Mouse (Mus musculus): ENCODE results near the gene Traf1. TPM values are rescaled to one million over a fixed set of nuclear protein-coding genes. Genes with fewer than 3 reads are reported as not detected.
A peak's percentile ranks its signal among the peaks of the same experiment; 100 is the strongest.

The Traf1 gene
- total RNA-seq, 2 experiments from 2014 or later: 0.94 to 5.5 TPM

DNA sequence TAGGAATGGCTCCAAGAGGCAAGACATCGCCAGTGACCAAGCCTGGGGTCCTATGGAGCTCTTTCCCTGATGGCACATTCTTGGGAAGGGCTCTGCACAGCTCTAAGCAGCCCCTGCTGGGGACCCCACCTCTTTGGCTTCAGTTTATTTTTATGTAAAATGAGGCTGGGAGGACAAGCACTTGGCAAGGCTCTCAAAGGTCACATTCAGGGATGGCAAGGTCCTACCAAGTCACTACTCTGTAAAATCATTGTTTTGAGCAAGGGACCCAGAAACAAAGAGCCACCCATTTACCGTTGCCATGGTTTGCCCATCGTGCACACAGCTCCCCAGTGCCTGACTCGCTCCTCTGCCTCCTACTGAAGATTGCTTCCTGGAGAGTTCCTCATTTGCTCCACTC is 15.5 kb downstream of the Traf1 start:
- ATAC-seq (replicated peaks; ENCODE audit: low FRiP score, low TSS enrichment, poor library complexity, severe bottlenecking): no peak

DNA sequence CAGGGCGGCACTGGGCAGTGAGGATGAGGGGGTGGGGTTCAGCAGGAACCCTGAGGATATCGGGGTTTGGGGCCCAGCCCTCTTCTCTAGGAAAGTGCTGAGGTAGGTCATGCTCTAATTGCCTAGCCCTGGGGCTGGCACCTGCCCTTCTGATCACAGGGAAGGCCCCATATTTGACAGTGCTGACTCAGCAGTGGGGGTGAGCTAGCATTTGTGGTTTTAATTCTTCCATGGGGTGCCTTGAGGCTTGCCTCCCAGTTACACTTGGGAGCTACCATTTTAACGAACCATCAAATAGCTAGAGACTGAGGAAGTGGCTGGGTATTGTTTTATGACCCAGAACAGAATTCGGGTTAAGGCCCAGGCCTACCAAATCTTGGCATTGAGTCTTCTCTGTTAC is 16.0 kb downstream of the Traf1 start:
- ATAC-seq (replicated peaks; ENCODE audit: low FRiP score, low TSS enrichment, poor library complexity, severe bottlenecking): no peak

DNA sequence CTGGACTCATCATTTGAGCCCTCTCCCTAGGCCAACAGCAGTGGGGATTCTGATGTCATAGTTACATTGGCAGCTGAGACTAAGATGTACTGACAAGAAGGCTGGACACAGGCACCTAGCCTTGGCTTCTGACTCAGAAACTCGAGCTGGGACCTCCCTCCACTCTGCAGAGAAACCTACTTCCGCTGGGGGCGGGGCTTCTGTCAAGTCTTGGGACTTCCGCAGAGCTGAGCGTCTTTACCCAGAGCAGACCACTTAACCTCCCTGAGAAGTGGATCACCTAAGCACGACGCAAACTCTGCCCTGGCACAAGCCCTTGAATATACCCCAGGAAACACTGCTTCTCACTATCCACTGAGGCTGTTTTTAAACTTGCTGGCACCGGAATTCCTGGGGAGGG is 16.8 kb downstream of the Traf1 start:
- ATAC-seq (replicated peaks; ENCODE audit: low FRiP score, low TSS enrichment, poor library complexity, severe bottlenecking): peak; percentile 42

DNA sequence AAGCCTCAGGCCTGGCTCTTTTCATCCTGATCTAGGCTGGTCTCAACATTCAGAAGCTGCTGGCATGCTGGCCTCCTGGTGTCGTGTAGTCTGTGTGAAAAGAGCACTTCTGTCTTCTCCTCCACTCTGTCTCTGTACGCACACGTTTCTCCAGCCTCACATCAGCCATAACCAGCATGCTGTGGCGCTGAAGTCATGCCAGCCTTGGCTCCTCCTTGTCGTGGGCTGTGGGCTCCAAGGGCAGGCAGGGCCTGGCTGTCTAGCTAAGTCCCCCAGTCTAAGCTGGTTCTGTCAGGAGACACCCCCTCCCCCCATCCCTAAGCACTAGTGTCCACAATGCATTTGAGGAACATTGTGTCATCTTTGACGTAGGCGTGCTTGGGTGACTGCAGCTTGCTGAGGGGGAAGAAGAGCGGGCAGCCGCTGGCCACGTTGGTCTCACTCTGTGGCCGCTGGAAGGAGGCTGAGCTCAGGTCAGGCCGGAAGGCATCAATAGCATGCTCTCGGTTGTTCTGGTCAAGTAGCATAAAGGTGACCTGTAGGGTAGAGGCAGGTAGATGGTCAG is 17.9 kb downstream of the Traf1 start:
- ATAC-seq (replicated peaks; ENCODE audit: low FRiP score, low TSS enrichment, poor library complexity, severe bottlenecking): no peak

DNA sequence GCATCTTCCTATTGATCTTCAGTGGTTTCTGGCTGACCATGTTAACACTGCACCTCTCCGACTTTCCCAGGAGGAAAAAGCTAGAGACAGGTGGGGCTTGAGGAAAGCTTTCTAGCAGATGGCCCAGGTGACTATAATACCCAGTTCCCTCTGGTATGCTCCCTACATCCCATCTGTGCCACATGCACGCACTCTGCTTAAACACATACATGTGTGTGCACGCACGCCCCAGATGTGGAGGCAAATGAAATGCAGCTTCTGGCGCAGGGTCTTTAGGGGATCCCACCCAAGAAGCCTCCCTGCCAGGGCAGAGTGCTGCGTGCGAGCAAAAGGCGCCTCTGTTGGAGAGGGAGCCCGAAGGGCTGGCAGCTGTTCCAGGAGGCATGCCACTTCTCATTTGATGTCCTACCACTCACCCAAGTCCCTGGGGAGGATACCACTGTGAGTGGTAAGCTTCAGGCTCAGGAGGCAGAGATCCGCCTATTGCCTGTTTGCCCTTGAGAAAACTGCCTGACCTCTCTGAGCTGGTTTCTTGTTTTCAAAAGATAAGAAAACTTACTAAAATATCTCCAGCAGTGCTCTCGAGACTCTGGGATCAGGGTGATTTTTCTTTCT is 20.4 kb downstream of the Traf1 start:
- ATAC-seq (replicated peaks; ENCODE audit: low FRiP score, low TSS enrichment, poor library complexity, severe bottlenecking): no peak

DNA sequence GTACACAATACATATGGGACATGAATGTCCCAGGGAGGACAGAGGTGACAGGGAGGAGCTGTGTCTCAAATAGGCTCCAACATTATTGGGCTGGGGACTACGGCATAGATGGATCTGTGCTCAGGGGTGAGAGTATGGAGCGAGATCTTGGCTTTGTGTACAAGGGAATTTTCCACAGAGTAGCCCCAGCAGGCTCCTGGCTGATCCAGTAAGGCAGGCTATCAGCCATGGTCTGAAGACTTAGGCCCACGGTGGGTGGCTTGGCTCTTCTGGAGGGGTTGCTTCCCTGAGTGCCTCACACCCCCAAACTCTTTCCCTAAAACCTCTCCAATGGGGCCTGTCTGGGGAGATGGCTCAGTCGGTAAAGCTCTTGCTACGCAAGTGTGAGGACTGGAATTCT is 21.3 kb downstream of the Traf1 start:
- no peak for ATAC-seq (replicated peaks; ENCODE audit: low FRiP score, low TSS enrichment, poor library complexity, severe bottlenecking)

DNA sequence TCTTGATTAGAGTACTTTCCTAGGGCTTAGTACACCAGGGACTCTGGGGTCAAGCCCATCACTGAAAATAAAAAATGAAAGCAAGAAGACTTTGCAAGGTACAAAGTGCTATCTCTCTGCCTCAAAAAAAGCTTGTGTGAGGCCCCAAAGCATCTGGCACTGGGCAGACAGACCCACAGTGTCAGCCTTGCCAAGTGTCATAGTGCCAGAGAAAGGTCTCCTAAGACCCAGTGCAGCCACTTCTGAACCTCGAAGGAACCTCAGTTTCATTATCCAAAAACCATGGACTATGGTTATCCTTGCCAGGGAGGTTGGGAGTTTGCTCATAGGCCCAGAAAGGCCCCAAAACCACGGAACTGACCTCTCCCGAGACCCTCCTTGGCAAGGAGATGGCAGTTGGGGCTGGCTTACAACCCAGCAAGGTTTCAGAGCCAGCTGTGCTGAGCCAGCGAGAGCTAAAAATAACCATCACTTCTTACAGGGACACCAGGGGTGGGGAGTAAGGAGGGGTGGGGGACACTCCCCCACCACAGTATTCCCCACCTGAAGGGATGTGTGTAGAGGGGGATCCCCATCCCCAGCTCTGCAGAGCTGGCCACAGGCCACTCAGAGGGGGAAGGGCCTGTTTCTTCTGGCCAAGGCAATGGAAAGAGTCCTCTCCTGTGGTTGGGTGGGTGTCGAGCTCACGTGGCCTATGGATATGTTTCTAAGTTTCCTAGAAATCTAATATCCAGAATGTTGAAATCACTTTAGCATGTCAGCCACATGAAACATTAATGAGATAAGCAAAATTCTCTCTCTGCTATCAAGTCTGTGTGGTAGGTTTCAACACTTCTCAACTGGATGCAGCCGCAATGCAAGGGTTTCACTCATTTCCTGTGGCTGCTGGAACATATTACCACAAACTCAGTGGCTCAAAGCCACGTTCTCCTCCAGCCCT is 23.0 kb downstream of the Traf1 start:
- peak; percentile 50 for ATAC-seq (replicated peaks; ENCODE audit: low FRiP score, low TSS enrichment, poor library complexity, severe bottlenecking)

DNA sequence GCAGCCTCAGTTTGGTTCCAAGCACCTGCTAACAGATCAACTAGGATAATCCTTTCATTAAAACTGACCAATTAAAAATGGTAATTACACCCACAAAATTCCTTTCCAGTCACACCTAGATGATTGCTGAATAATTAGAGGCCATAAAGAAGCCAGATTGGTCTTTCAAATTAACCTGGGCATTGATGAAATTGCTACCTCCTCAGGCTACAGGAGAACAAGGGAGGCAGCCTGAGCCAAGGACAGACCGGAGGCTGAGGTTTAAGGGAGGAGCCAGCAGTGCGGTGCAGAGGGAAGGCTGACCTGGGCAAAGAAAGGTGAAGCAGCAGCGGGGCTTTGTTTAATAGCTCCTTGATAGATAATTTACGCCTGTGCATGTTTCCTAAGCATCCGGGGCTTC is 24.1 kb downstream of the Traf1 start:
- 0 out of 2 replicates have a peak, but pooled peaks have one; percentile 41 for ATAC-seq (replicated peaks; ENCODE audit: low FRiP score, low TSS enrichment, poor library complexity, severe bottlenecking)

DNA sequence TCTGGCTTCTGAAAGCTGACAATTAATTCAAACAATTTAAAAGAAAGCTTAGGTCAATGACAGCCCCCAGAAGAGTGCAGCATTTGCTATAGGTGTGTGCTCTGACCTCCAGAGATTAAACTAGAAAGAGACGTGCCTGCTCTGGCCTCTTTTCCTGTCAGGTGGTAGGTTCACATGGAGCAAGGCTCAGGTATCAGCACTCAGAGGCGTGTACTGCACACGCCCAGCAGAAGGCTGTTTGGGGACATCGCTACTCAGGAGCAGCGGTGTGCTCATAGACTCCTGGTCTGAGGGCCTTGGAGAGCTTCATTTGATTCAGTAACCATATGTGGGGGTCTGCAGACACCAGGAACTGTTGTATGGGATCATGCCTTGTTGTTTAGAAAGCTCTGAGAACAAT is 34.3 kb downstream of the Traf1 start:
- no peak for ATAC-seq (replicated peaks; ENCODE audit: low FRiP score, low TSS enrichment, poor library complexity, severe bottlenecking)

DNA sequence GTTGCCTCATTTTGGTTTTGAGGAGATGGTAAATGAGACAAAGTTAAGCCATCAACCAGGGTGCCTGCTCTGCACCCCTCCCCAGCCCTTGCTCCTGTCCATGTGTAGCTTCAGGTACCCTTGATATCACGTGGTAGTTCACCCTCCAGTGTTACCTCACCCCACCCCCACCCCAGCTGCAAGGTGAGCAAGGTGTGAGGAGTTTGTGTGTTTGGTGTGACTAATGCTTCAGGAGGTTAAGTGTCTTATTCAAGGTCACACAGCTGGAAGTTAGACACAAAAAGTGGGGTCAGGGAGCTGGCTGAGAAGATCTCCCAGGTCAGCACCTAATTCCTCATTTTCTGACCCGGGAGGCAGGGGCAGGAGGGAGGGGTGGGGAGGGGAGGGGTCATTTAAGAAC is 38.8 kb downstream of the Traf1 start:
- ATAC-seq (replicated peaks; ENCODE audit: low FRiP score, low TSS enrichment, poor library complexity, severe bottlenecking): no peak

DNA sequence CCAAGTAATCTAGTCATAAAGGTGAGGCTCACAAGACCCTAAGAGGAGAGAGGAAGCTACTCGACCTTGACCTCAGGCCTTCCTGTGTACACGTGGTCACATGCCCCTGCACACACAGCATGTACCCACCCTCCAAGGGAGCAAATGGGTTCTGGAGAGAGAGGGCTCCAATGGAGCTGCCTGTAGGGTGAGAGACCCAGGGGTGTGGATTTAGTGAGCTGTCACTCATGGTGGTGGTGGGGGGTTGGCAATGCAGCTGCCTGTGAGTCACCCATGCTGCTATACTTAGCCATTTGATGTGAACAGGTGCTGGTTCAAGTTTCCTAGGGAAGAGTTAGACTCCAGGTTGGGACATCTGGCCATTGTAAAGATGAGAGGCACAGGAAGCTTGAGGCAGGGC is 41.4 kb downstream of the Traf1 start:
- 0 out of 2 replicates have a peak, but pooled peaks have one; percentile 22 for ATAC-seq (replicated peaks; ENCODE audit: low FRiP score, low TSS enrichment, poor library complexity, severe bottlenecking)

DNA sequence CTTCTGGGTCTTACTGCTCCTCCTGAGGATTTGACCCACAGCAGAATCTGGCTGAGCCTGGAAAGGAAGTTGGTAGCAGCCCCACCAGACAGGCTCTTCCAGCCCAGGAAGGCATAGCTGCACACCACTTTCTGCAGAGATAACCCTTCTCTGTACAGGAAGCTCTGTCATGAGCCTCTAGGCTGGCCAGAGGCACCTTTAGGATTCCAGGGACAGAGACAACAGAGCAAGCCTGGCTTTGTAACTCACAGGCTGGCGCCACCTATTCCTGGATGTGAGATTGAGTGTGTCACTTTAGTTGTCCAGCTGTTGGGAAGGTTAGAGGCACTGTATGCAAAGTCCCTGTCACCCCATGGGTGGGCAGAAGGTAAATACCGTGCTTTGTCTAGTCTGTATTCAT is 46.5 kb downstream of the Traf1 start:
- no peak for ATAC-seq (replicated peaks; ENCODE audit: low FRiP score, low TSS enrichment, poor library complexity, severe bottlenecking)

DNA sequence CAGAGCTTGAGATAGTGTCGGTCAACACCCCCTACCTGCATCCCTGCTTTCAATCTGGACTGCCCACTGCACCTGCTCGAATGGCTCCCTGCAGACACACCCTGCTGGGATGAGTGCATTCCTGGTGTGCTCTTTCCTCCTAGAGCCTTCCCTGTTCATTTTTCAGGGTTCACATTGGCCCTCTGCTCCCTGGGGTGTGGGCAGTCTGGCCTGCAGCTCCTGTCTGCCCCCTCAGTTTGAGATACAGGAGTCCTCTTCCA is 46.8 kb downstream of the Traf1 start:
- ATAC-seq (replicated peaks; ENCODE audit: low FRiP score, low TSS enrichment, poor library complexity, severe bottlenecking): no peak

DNA sequence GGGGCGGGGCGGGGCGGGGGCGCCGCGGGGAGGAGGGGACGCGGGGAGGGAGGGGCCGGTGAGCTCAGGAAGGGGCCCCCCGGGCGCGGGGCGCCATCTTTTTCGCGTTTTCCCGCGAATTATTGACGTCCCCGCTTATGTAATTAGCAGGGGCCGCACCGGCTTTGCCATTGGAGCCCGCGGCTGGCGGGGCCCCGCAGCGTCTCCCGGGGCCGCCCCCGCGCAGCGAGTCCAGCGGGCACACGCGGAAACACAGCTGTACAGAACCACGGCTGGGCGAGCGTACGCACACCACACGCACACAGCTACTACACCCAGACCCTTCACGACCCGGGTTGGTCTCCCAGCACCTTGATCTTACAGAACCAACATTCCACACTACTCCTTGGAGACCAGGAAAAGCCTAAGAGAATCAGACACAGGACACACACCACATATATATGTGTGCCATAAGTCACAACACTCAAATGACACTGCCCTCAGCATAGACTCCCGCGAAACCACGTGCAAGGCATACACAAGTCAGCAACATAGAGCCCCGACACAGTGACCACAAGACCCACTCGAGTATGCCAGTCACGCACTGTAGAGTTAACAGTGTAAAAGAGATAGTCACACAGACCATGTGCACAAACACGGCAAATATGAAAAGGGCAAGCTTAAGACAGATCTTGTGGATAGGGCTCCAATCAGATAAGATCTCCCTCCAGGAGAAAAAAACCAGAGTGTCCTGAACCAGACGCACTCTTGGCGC is 47.3 kb downstream of the Traf1 start:
- peak; percentile 72 for ATAC-seq (replicated peaks; ENCODE audit: low FRiP score, low TSS enrichment, poor library complexity, severe bottlenecking)

DNA sequence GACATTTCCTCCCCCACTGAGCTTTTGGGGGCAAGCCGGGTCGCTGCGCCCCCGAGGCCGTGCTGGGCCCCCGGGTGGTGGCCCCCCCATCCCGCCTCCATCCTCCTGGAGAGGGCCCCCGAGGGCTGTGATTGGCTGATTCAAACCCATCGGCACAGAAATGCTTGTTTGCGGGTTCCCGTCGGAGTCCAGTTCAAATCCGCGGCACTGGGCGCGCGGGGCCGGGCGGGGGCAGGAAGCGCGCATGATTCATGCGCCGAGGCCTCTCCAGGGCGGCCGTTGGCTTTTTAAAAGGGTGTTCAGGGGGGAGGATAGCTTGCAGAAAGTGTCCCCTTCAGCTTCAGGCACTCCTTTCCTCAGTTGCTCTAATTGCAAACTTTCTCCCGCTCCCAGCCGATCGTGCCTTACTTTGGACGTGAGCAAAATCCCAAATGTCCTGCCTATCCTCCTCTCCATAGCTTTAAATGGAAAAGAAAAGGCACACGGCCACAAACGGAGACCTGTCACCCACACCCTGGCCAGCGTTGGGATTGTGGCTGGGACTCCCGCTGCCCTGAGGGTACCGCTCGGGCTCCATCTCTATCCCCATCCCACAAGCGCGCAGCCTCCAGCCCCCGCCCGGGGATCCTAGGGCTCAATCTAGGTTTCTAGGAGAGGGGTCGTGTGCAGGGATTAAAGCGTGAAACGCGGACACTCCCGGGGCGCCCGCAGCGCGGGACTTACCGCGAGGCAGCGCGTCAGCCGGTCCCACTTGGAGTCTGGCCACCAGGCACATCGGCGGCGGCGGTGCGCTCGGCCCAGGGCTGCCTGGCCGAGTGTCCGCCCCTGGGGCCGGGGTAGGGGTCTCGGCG is 48.1 kb downstream of the Traf1 start, which contains the start of gene Phf19:
Gene Phf19 (minus strand): TSS at position 809 of the 851 bp plus-strand sequence.
- ATAC-seq (replicated peaks; ENCODE audit: low FRiP score, low TSS enrichment, poor library complexity, severe bottlenecking): peak; percentile 26; the same call in 1 of the 2 replicates

DNA sequence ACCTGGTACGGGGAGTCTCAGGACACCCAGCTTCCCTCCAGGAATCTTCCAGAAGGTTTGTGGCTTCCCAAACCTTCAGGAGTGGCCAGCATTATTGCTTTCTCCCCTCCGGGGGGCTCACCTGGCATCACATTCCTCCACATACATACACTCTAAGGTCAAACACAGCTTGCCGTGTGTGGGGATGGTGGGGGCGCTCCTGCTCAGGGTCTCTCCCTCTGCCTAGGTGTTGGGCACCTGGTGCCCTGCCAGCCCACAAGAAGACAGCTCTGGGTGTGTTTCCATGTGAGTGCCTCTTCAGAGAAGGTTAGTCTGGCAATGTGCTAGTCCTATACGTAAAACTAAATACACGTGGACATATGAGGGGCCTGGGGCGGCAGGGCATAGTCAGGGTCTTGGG is 49.0 kb downstream of the Traf1 start:
- no peak for ATAC-seq (replicated peaks; ENCODE audit: low FRiP score, low TSS enrichment, poor library complexity, severe bottlenecking)

DNA sequence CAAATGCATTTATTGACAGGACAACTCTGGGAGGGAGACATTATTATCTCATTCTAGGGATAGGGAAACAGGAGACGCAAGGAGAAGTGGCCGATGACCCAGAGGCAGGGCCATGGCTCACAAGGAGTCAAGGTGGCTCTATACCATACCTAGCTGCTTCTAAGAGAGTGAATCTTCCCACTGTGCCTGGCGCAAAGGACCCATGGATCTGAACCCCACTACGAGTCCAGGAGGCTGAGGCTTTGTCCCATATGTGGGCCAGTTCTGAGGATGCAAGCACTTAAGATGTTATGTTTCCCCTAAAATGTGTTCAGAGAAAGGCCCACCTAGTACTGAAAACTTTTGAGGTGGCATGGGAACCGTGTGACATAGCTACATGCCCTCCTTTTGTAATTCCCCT is 49.7 kb downstream of the Traf1 start:
- no peak for ATAC-seq (replicated peaks; ENCODE audit: low FRiP score, low TSS enrichment, poor library complexity, severe bottlenecking)

DNA sequence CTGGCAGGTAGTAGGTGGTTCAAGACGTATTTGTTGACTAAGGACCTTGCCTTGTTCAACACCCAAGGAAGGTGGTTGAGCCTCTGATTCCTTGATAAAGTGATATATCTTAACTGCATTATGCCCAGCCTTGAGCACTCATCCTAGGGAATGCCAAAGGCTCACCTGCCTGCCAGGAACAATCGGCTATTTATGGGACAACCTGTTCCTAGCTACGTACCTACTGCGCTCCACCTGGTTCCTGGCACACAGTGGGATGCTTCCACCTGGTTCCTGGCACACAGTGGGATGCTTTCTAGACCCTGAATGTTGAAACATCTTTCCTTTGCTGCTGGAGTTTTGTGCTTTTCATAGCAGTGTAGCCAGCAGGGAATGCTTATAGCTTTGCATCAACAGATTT is 51.9 kb downstream of the Traf1 start:
- no peak for ATAC-seq (replicated peaks; ENCODE audit: low FRiP score, low TSS enrichment, poor library complexity, severe bottlenecking)

Data from megakaryocyte-erythroid progenitor cell, adult 5-6 weeks (primary cell).